Mouse (Mus musculus) adrenal gland, adult 2 months (tissue): ENCODE measurements at regions not wholly inside any gene's neighbourhood (a gene's known extent, or its start where the extent isn't known, plus 50 kb on each side); places are given as distances from the start of the nearest gene placed in this dataset.

Experiments
- DNase-seq: peaks from one replicate; pipeline ENCODE4 v3.0.0; 2021

GRCm38 (mm10) chr4:83915871-83916270 lies 390.5 kb downstream of the Ccdc171 start:
- peak; percentile 51 for DNase-seq

GRCm38 (mm10) chr4:83917009-83917408 lies 391.7 kb downstream of the Ccdc171 start:
- no peak for DNase-seq

GRCm38 (mm10) chr4:83918093-83918492 lies 392.7 kb downstream of the Ccdc171 start:
- DNase-seq: no peak

- no peak for DNase-seq
Observed at GRCm38 (mm10) chr4:83919041-83919440, 393.7 kb downstream of the Ccdc171 start.

GRCm38 (mm10) chr4:83925118-83925842 lies 399.9 kb downstream of the Ccdc171 start:
- DNase-seq: peak; percentile 35

GRCm38 (mm10) chr4:83926195-83926731 lies 400.9 kb downstream of the Ccdc171 start:
- DNase-seq: no peak

- DNase-seq: no peak
Observed at GRCm38 (mm10) chr4:83931897-83932654, 406.7 kb downstream of the Ccdc171 start.

- DNase-seq: no peak
Observed at GRCm38 (mm10) chr4:83941693-83942092, 416.3 kb downstream of the Ccdc171 start.

GRCm38 (mm10) chr4:83949612-83950011 lies 424.3 kb downstream of the Ccdc171 start:
- peak; percentile 18 for DNase-seq

- no peak for DNase-seq
Observed at GRCm38 (mm10) chr4:83950809-83951409, 425.6 kb downstream of the Ccdc171 start.

- no peak for DNase-seq
Observed at GRCm38 (mm10) chr4:83956252-83956904, 431.0 kb downstream of the Ccdc171 start.

GRCm38 (mm10) chr4:83957217-83957692 lies 431.9 kb downstream of the Ccdc171 start:
- no peak for DNase-seq

GRCm38 (mm10) chr4:83966898-83967297 lies 441.6 kb downstream of the Ccdc171 start:
- no peak for DNase-seq

- no peak for DNase-seq
Observed at GRCm38 (mm10) chr4:83973162-83973561, 447.8 kb downstream of the Ccdc171 start.

GRCm38 (mm10) chr4:83974214-83975012 lies 449.1 kb downstream of the Ccdc171 start:
- peak; percentile 66 for DNase-seq

- DNase-seq: no peak
Observed at GRCm38 (mm10) chr4:83975569-83975968, 450.2 kb downstream of the Ccdc171 start.

- no peak for DNase-seq
Observed at GRCm38 (mm10) chr4:83976067-83976466, 450.7 kb downstream of the Ccdc171 start.

GRCm38 (mm10) chr4:83979088-83979487 lies 453.7 kb downstream of the Ccdc171 start:
- no peak for DNase-seq

- DNase-seq: no peak
Observed at GRCm38 (mm10) chr4:83984671-83985391, 459.5 kb downstream of the Ccdc171 start.

GRCm38 (mm10) chr4:83985451-83985850 lies 460.1 kb downstream of the Ccdc171 start:
- DNase-seq: no peak
